Mouse (Mus musculus) stomach, postnatal 0 days (tissue): ENCODE measurements around the gene Ptov1.

ENCODE experiments used
- CTCF ChIP-seq: IDR thresholded peaks from 2 replicates; pipeline ENCODE4 v1.5.1; 2016; ENCODE audit warnings: antibody characterized with exemption, low read depth, mild to moderate bottlenecking, moderate library complexity
- EP300 ChIP-seq: optimal IDR thresholded peaks from 2 replicates; pipeline ENCODE3; 2016; ENCODE audit warnings: antibody characterized with exemption

DNA sequence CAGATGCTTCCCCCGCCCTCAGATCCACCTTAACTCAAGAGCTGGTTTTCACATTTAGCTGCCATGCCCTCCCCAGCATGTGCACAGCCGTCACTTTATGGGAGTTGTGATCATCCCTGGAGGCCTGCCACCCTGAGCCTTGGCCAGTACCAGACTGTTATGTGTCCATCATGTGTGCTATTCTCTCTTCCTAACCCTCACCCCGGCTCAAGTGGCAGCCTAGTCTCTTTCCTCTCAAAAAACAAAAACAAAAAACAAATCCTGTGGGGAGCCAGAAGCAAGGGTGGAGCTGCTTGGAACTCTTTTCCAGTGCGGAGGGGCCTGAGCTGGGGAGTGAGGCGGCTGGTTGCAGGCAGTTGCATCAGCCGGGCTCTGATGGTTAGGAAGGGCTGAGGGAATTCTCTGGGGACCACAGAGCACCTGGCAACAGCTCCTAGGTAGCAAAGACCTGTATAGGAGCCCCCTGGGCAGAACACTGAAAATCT lies 50.8 kb downstream of the Ptov1 start:
- no peak for TF ChIP-seq CTCF
- no peak for TF ChIP-seq EP300
